Mouse (Mus musculus) cerebellum, adult 2 months (tissue): Measurements from ENCODE around the gene Ret. TPM values are rescaled to one million over a fixed set of nuclear protein-coding genes. Genes with fewer than 3 reads are reported as not detected.

ENCODE experiments used
- DNase-seq, 2 experiments: peaks; one replicate each; pipeline ENCODE4 v3.0.0; 2021
- H3K27ac ChIP-seq: fragments of 200-500 bp; 2 replicates; pipeline ENCODE4 v1.5.1; 2012; ENCODE audit warnings: low read length, control low read depth, inconsistent platforms; ENCODE audit not compliant: insufficient read depth
- H3K27me3 ChIP-seq: fragments of 200-500 bp; 2 replicates; pipeline ENCODE4 v1.6.1; 2012; ENCODE audit warnings: inconsistent platforms, mild to moderate bottlenecking, low read length, moderate library complexity; ENCODE audit not compliant: control insufficient read depth, insufficient read depth
- H3K4me1 ChIP-seq: fragments of 200-500 bp; 2 replicates; pipeline ENCODE4 v1.6.1; 2011; ENCODE audit warnings: low read length; ENCODE audit not compliant: control insufficient read depth, insufficient read depth
- H3K4me3 ChIP-seq: fragments of 200-500 bp; replicated peaks from 2 replicates; pipeline ENCODE3; 2011; ENCODE audit warnings: mild to moderate bottlenecking, low read depth, low read length, control low read depth; ENCODE audit not compliant: insufficient read depth
- CTCF ChIP-seq: fragments of 200-500 bp; IDR thresholded peaks from 2 replicates; pipeline ENCODE4 v1.5.1; 2011; ENCODE audit warnings: low read depth, mild to moderate bottlenecking, control low read depth, low read length, moderate library complexity, borderline replicate concordance; ENCODE audit not compliant: insufficient read depth
- POLR2A ChIP-seq: fragments of 200-500 bp; IDR thresholded peaks from 2 replicates; pipeline ENCODE4 v1.6.1; 2011; ENCODE audit warnings: low read length, control low read depth, borderline replicate concordance; ENCODE audit not compliant: insufficient read depth
- WGBS: fragments of 180-500 bp; shearing (Covaris S2); methylation state at CpG from one replicate; pipeline ENCODE4 v1.1.7; 2018; 5-methylcytosine and 5-hydroxymethylcytosine counted together
- polyA plus RNA-seq: library from polyadenylated mRNA; depleted of rRNA; stranded (reverse); fragments of >200 nt; gene quantifications from 2 replicates; pipeline ENCODE4 v1.2.3, GENCODE M21; 2012

Gene Ret
- polyA plus RNA-seq, 1 experiment: 30.1 TPM

DNA sequence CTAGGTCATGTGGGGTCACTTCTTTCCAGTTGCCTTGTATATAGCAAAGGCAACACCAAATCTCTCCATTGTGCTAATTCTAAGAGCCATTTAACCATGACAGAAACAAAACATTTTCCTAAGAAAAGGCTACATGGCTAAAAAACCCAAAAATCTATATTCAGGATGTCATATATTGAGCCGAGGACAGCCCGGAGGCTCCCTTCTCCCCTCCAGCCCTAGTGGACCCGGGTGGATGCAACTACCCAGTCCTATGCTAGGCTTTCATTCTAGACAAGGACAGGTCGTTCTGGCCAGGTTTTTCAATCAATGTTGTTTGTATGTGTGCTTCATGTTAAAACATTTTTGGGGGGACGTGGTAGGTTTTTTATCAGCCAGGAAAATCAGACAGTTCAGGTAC lies 44.4 kb downstream of the Ret start:
- DNase-seq: no peak
- 61% methylated on average over 5 of the region's 5 CpGs for WGBS
- Histone ChIP-seq H3K4me3 (no peak overlapping the region), H3K27me3 (no peaks in the 10 kb centered on the region), H3K27ac (no peak overlapping the region), H3K4me1 (no peaks in the 10 kb centered on the region)
- TF ChIP-seq CTCF: no peak
- no peak for TF ChIP-seq POLR2A

DNA sequence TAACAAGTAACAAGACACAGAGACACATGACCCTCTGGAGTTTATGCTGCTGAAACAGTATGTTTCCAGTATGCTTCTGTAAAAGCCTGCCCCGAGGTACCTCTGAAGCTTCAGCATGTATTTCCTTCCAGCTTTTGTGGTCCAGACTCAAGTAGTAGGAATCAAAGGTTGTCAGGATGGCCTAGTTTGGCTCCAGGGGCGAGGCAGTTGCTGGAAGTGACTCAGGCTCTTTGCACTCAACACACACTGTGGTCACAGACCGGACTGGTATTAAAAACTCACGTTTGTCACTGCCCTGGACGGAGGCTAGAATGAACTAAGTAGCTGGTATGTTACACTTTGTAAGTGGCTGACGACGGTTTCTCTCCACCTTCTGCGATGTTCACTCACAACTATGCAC lies 46.5 kb downstream of the Ret start:
- no peaks in the 10 kb centered on the region for H3K27me3 ChIP-seq
- no peak overlapping the region for H3K27ac ChIP-seq
- H3K4me3 ChIP-seq: no peak overlapping the region
- TF ChIP-seq CTCF: no peak
- TF ChIP-seq POLR2A: no peak
- no peak for DNase-seq
- H3K4me1 ChIP-seq: no peaks in the 10 kb centered on the region
- 89% methylated on average over 8 of the region's 8 CpGs for WGBS

DNA sequence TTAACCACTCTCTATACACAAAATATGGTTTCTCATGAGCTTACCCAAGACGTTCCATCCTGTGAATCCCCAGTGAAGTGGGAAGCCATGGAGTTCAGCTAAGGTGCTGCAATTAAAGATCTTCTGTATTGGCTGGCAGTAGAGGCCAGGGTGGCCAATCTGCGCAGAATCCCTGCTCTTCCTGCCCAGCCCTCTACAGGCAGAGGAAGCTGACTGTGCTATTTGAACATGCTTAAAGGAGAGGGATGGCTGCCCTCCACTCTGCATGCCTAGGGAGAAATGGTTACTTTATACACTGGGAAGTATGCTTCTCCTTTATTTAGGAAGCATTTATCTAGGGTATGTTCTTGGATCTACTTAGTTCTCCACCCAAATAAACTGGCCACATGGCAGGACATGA lies 47.0 kb downstream of the Ret start:
- TF ChIP-seq POLR2A (no peak), CTCF (no peak)
- 81% methylated on average over 2 of the region's 2 CpGs for WGBS

DNA sequence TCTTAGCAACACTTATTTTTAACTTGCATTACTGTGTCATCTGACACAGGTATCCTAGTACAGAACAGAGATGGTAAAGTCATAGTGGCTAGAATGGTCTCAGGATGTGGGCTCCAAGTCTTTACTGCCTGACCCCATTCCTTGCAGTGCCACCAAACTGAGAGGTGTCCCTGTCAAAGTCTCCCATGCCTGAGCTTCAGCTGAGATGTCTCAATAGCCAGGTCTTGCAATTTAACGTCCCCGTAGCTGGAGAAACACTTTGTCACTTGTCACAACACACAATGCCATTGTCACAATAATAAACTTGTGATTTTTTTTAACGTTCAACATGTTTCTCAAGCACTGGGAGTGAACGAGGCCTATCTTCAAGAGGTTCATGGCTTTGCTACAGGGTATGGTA lies 47.4 kb downstream of the Ret start:
- no peaks in the 10 kb centered on the region for H3K4me1 ChIP-seq
- WGBS: 86% methylated on average over 4 of the region's 4 CpGs

More for the DNA sequence above, 47.0 kb downstream of the Ret start:
- Histone ChIP-seq H3K27ac (no peak overlapping the region), H3K27me3 (no peaks in the 10 kb centered on the region), H3K4me3 (no peak overlapping the region), H3K4me1 (no peaks in the 10 kb centered on the region)
- DNase-seq: no peak

DNA sequence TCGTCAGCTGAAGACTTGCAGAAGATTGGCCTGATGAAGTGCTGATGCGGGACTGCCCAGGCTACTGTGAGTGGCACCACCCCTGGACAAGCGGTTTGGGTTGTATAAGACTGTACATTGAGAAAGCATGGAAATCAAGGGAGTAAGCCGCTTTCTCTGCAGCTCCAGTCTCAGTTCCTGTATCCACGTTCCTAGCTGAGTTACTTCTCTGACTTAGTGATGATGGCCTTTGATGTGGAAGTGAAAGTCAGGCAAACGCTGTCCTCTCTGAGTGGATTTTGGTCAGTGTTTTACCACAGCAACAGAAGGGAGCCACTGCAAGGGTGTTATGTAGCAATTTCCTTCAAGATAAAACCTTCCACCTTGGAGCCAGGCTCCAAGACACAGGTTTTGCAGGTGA lies 56.6 kb downstream of the Ret start:
- H3K27me3 ChIP-seq: no peaks in the 10 kb centered on the region; the same call in 1 of the 2 replicates
- no peak overlapping the region for H3K27ac ChIP-seq
- 88% methylated on average over 6 of the region's 6 CpGs for WGBS
- no peaks in the 10 kb centered on the region; the same call in 1 of the 2 replicates for H3K4me1 ChIP-seq
- no peak for DNase-seq
- TF ChIP-seq POLR2A (no peak), CTCF (no peak)
- H3K4me3 ChIP-seq: no peak overlapping the region

More for the DNA sequence above, 47.4 kb downstream of the Ret start:
- TF ChIP-seq POLR2A (no peak), CTCF (no peak)
- DNase-seq: no peak
- Histone ChIP-seq H3K4me3 (no peak overlapping the region), H3K27ac (no peak overlapping the region), H3K27me3 (no peaks in the 10 kb centered on the region)

DNA sequence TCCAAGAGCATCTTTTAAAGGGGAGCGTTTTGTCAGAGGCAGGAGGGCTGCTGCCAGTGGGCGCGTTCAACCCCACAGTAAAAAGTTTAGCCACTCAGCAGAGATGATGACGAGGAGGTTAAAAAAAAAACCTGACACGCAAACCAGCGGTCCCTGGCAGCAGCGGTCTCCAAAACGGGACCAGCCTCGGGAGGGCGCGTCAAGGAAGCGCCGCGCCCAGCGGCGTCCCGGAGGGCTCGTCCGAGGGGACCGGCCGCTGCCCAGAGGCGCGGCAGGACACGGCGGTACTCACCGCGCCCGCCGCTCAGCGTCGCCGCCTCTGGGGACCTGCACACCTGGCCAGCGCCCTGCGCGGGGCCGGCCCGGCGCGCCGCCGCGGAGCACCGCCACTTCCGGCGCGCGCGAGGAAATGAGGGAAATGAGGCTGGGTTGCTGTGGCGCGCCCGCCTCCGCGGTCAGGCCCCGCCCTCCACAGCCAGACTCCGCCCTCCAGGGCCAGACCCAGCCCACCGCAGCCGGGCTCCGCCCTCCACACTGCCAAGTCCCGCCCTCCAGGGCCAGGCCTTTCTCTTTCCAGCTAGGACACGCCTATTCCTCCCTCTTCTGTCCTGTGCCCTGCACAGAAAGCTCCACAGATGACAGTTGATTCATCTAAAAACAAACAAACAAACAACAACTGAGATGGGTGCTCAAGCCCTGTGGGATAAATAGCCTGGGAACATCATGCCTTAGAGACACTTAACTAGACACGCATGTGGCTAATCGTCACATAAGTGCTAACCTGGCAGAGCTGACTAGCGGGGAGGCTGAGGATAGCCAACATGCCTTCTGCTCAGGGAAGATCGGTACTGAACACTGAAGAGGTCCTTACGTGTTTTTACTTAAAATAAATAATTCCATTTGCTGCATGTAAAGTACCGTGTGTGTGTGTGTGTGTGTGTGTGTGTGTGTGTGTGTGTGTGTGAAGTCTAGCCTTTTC lies 58.5 kb downstream of the Ret start, which contains the start of gene Csgalnact2:
Gene Csgalnact2 (minus strand): TSS at position 410 of the 979 bp plus-strand sequence.
- H3K27me3 ChIP-seq: no peaks in the 10 kb centered on the region
- DNase-seq: peak; percentile 92 to 94
- TF ChIP-seq CTCF (no peak), POLR2A (peak; percentile 58; the same call in 1 of the 2 replicates)
- H3K4me3 ChIP-seq: peak within 1 kb of the TSS; percentile 96
- WGBS: 2% methylated on average over 66 of the region's 66 CpGs
- H3K27ac ChIP-seq: peak within 1 kb of the TSS; percentile 62
- no peaks in the 10 kb centered on the region; the same call in 1 of the 2 replicates for H3K4me1 ChIP-seq

DNA sequence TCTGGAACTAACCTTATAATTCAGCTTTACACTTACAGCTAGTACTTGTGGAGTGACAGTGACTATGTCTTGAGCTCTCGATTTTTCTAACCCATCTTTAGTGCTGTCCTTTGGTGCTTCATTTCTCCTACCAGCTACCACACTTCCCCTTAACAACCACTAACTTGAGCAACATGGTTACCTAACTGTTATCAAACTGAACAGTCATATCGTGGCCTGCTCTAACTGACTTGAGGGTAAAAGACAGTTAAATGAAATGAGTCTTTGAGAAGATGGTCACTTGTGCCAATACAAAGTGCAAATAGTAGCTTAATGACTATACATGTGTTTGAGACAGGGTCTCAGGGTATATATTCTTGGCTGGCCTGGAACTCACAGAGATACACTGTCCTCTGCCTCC lies 60.4 kb downstream of the Ret start:
- TF ChIP-seq CTCF (no peak), POLR2A (no peak)
- Histone ChIP-seq H3K27ac (no peak overlapping the region), H3K4me1 (no peaks in the 10 kb centered on the region; the same call in 1 of the 2 replicates), H3K27me3 (no peaks in the 10 kb centered on the region), H3K4me3 (no peak overlapping the region)
- no peak for DNase-seq
- 84% methylated on average over 2 of the region's 2 CpGs for WGBS

DNA sequence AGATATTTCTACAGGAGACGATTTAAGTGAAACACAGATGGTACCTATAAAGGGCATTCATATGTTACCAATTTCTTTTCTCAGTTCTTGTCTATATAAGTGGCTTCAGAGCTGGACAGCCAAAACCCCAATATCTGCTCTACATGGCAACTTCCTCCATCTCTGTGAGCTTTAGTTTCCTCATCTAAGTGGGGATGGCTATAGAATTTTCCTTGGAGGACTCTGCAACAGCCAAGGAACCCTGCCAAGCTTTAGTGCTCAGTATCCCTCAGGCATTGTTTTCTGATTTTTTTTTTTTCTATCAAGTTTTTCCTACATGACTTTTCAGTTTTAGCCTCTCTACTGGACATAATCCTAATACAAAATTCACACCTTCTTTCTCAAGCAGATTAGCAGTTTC lies 63.1 kb downstream of the Ret start:
- no peaks in the 10 kb centered on the region for H3K27me3 ChIP-seq
- H3K4me1 ChIP-seq: no peaks in the 10 kb centered on the region; the same call in 1 of the 2 replicates
- 72% methylated on average over 1 of the region's 1 CpGs for WGBS
- no peak for DNase-seq
- H3K27ac ChIP-seq: no peak overlapping the region
- H3K4me3 ChIP-seq: no peak overlapping the region
- TF ChIP-seq CTCF: no peak
- no peak for TF ChIP-seq POLR2A
